16 mouse cellular contexts compared by ENCODE assay signal in genomic region chr2:163102900-163103653, GRCm38 (mm10). TPM values are rescaled to one million over a fixed set of nuclear protein-coding genes. Genes with fewer than 3 reads are reported as not detected.
DNase-seq lines count a peak whose midpoint lies in the region; ATAC-seq and TF ChIP-seq lines count a peak whose summit lies in the region.
"Had no signal": no experiment of that assay in that cellular context is flagged by ENCODE, and none has a peak within 500 bp of the region (broad histone marks: within the 10 kb centered on the region; RNA-seq: fewer than 3 reads in every experiment).

No protein-coding gene starts in this region.

- no peak overlapping the region for H3K9ac ChIP-seq in kidney, embryonic 15.5 days
- H3K9ac ChIP-seq in limb, embryonic 11.5 days (ENCODE audit: low read length): no peak overlapping the region
- H3K9ac ChIP-seq: liver, embryonic 15.5 days had no signal

- POLR2A ChIA-PET in Patski (lab: Charles Lee): interaction anchor here (0.6 to 1.1 kb wide), 2 partner anchors 12 to 72 kb away, joined by 3 to 4 read pairs; no protein-coding TSS in a partner anchor

- no peak overlapping the region for H3K27ac ChIP-seq in kidney, embryonic 15.5 days
- no peak overlapping the region for H3K27ac ChIP-seq in limb, embryonic 11.5 days (replicated peaks; ENCODE audit: low read depth, low read length)
- H3K27ac ChIP-seq: liver, embryonic 15.5 days had no signal

- ATAC-seq in kidney, embryonic 15.5 days (replicated peaks; ENCODE audit: low FRiP score): peak; percentile 38; the same call in 1 of the 2 replicates
- ATAC-seq in Patski: peak; percentile 28
- ATAC-seq in limb, embryonic 11.5 days (ENCODE audit: insufficient number of reproducible peaks, low FRiP score, low TSS enrichment, low read depth): no peak

- H3K4me1 ChIP-seq in kidney, embryonic 15.5 days: peaks cover 5% of the 10 kb centered on the region; the same call in 1 of the 2 replicates
- peaks cover 2% of the 10 kb centered on the region; the same call in 1 of the 2 replicates for H3K4me1 ChIP-seq in limb, embryonic 11.5 days (ENCODE audit: control insufficient read depth, insufficient read depth, low read length)

- no peak overlapping the region for H3K4me2 ChIP-seq in kidney, embryonic 15.5 days
- no peak overlapping the region for H3K4me2 ChIP-seq in limb, embryonic 11.5 days (ENCODE audit: low read depth, severe bottlenecking)
- H3K4me2 ChIP-seq: liver, embryonic 15.5 days had no signal

- no peak for DNase-seq in kidney, postnatal 14 days
- no peak for DNase-seq in Patski (ENCODE audit: low read depth, low spot score)
- peak; percentile 34 for DNase-seq in limb, embryonic 11.5 days (ENCODE audit: low spot score)
- peak; percentile 62 to 70 for DNase-seq in thymus, postnatal 10 days (ENCODE audit: low spot score in 2 of 2)
- DNase-seq in layer of hippocampus, postnatal 36 days: no peak
- no peak for DNase-seq in ovary, postnatal 10 days (ENCODE audit: low spot score)
- DNase-seq in adrenal gland, adult 18-20 months (ENCODE audit: low spot score in 2 of 2): no peak
- DNase-seq: cerebellum, adult 18-20 months had no signal

- no peak overlapping the region for H3K4me3 ChIP-seq in kidney, embryonic 15.5 days (replicated peaks)
- no peak overlapping the region for H3K4me3 ChIP-seq in limb, embryonic 11.5 days (ENCODE audit: low read depth, low read length)
- H3K4me3 ChIP-seq: liver, embryonic 15.5 days; myocyte had no signal

- TF ChIP-seq CTCF in Patski (IDR thresholded peaks at IDR 0.05): no peak

- CTCF ChIA-PET in Patski (lab: Charles Lee): interaction anchor here (1.0 to 2.3 kb wide), 5 partner anchors 9 to 298 kb away, joined by 3 to 10 read pairs (median 4); no protein-coding TSS in a partner anchor

- in situ Hi-C loops in Patski (cut with MboI; ENCODE audit: low pct_unique_long_range_greater_than_20kb): no loop called here

- H3K36me3 ChIP-seq in kidney, embryonic 15.5 days: no peaks in the 10 kb centered on the region
- no peaks in the 10 kb centered on the region for H3K36me3 ChIP-seq in limb, embryonic 11.5 days (ENCODE audit: control insufficient read depth, insufficient read depth, low read length)
- H3K36me3 ChIP-seq: liver, embryonic 15.5 days had no signal

- 60% methylated on average over 18 of the region's 18 CpGs for WGBS in kidney, embryonic 15.5 days
- 45% methylated on average over 18 of the region's 18 CpGs for WGBS in limb, embryonic 11.5 days

- H3K9me3 ChIP-seq in kidney, embryonic 15.5 days (replicated peaks): no peaks in the 10 kb centered on the region
- H3K9me3 ChIP-seq in limb, embryonic 11.5 days (ENCODE audit: control insufficient read depth, low read length): no peaks in the 10 kb centered on the region
- H3K9me3 ChIP-seq: liver, embryonic 15.5 days had no signal

- H3K27me3 ChIP-seq in kidney, embryonic 15.5 days: peaks cover 38% of the 10 kb centered on the region
- no peaks in the 10 kb centered on the region for H3K27me3 ChIP-seq in Patski
- no peaks in the 10 kb centered on the region for H3K27me3 ChIP-seq in limb, embryonic 11.5 days (ENCODE audit: control insufficient read depth, insufficient read depth, low read length)
- H3K27me3 ChIP-seq: liver, embryonic 15.5 days had no signal

RNA-seq across cellular contexts. Expression of gene Gtsf1l, which starts 15.4 kb away (rescaled TPM):
- polyA plus RNA-seq in kidney, embryonic 15.5 days (2015; fragmentation: Nextera tagmentation; extraction: Ambion mirVana): not detected in 2 replicates
- polyA plus RNA-seq in Patski (2021): not detected
- not detected in 2 replicates for polyA plus RNA-seq in limb, embryonic 11.5 days (2014; fragmentation: Nextera tagmentation; extraction: Ambion mirVana)
- total RNA-seq in layer of hippocampus, postnatal 36 days (2021): not detected
- not detected for total RNA-seq in adrenal gland, adult 18-20 months (2021)
- total RNA-seq: heart, adult 8-10 months; heart, postnatal 25 days had no signal
- polyA plus RNA-seq: cortical plate, adult 2 months; intestine, embryonic 14.5 days; liver, embryonic 15.5 days; myocyte; spleen, adult 2 months had no signal

RNA-seq across cellular contexts. Expression of gene Mybl2, which starts 48.6 kb away (rescaled TPM):
- polyA plus RNA-seq in kidney, embryonic 15.5 days (2015; fragmentation: Nextera tagmentation; extraction: Ambion mirVana): 25.7 and 29.4 TPM in 2 replicates
- 11.1 TPM for polyA plus RNA-seq in Patski (2021)
- polyA plus RNA-seq in limb, embryonic 11.5 days (2014; fragmentation: Nextera tagmentation; extraction: Ambion mirVana): 32.7 and 36.0 TPM in 2 replicates
- 1 to 10 TPM in 1 of 2 experiments, under 1 TPM in 1; 0.87 to 3.1 TPM for total RNA-seq in layer of hippocampus, postnatal 36 days (2021)
- total RNA-seq in adrenal gland, adult 18-20 months (2021): 1 to 10 TPM; 1.6 to 1.9 TPM

Comparison
In these comparisons a context has a peak if more than half of its experiments do, and no peak if none do; other contexts are left out.
1. DNase-seq: peak in limb, embryonic 11.5 days (single experiment) and thymus, postnatal 10 days (2 of 2); none in kidney, postnatal 14 days (single experiment), Patski (single experiment), layer of hippocampus, postnatal 36 days (0 of 2), ovary, postnatal 10 days (single experiment) and adrenal gland, adult 18-20 months (0 of 2).